Mouse (Mus musculus) midbrain, embryonic 10.5 days (tissue): ENCODE measurements around the gene Ppp2r1b. TPM values are rescaled to one million over a fixed set of nuclear protein-coding genes. Genes with fewer than 3 reads are reported as not detected.

Experiments used
- DNase-seq: peaks from one replicate; pipeline ENCODE4 v3.0.0-alpha.2; 2017; ENCODE audit warnings: low spot score
- H3K27ac ChIP-seq: fragments of 300-500 bp; sonication (generic); replicated peaks from 2 replicates; pipeline ENCODE4 v1.5.1; 2016; ENCODE audit warnings: mild to moderate bottlenecking
- H3K27me3 ChIP-seq: fragments of 300-500 bp; sonication (generic); 2 replicates; pipeline ENCODE4 v1.6.1; 2016; ENCODE audit warnings: low read depth, mild to moderate bottlenecking; ENCODE audit not compliant: poor library complexity, severe bottlenecking
- H3K36me3 ChIP-seq: fragments of 300-500 bp; sonication (generic); 2 replicates; pipeline ENCODE4 v1.6.1; 2016; ENCODE audit warnings: mild to moderate bottlenecking, moderate library complexity
- H3K4me1 ChIP-seq: fragments of 300-500 bp; sonication (generic); 2 replicates; pipeline ENCODE4 v1.6.1; 2016
- H3K4me3 ChIP-seq: fragments of 300-500 bp; sonication (generic); 2 replicates; pipeline ENCODE4 v1.5.1; 2016; ENCODE audit warnings: mild to moderate bottlenecking, moderate library complexity
- H3K9me3 ChIP-seq: fragments of 300-500 bp; sonication (generic); replicated peaks from 2 replicates; pipeline ENCODE4 v1.6.1; 2016; ENCODE audit warnings: mild to moderate bottlenecking
- WGBS: fragments of 180-500 bp; shearing (Covaris S2); methylation state at CpG from one replicate; pipeline ENCODE4 v1.1.7; 2016; 5-methylcytosine and 5-hydroxymethylcytosine counted together
- polyA plus RNA-seq: library from polyadenylated mRNA; unstranded; fragments of >200 nt; fragmentation: Nextera tagmentation; extraction: Ambion mirVana; gene quantifications from 2 replicates; pipeline ENCODE4 v1.2.1, GENCODE M21; 2016

Ppp2r1b gene
- polyA plus RNA-seq, 1 experiment from 2014 or later: 160 TPM

DNA sequence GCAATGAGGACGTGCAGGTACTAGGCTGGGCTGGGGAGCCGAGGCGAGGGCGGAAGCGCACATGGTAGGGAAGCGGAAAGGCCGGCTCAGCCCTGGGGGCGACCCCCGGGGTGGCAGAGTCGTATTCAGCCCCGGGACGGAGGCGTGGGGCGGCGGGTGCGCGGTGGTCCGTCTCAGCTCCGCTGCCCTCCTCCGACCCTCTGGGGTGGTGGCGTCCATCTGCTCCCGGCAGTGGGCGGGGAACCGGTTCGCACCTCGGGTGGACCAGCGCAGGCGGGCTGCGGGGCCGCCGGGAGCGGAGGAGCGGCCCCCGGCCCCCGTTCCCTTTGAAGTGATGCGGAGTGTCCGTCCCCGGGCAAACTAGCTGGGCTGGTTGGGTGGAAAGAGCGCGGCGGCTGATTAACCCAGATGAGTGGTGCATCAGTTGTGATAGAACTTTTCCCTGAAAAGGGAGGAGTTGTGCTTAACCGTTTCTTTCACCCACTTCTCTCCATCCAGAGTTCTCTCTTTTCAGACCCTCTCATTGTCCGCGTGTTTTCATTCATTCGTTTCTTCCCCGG, 12.1 kb downstream of the Ppp2r1b start:
- peaks cover 36% of the 10 kb centered on the region for H3K36me3 ChIP-seq
- peak overlapping the region; percentile 94 for H3K4me3 ChIP-seq
- no peaks in the 10 kb centered on the region for H3K27me3 ChIP-seq
- H3K4me1 ChIP-seq: peaks cover 36% of the 10 kb centered on the region
- WGBS: under 1% methylated on average over 44 of the region's 46 CpGs
- H3K27ac ChIP-seq: peak overlapping the region; percentile 92
- no peak for DNase-seq
- no peaks in the 10 kb centered on the region for H3K9me3 ChIP-seq

DNA sequence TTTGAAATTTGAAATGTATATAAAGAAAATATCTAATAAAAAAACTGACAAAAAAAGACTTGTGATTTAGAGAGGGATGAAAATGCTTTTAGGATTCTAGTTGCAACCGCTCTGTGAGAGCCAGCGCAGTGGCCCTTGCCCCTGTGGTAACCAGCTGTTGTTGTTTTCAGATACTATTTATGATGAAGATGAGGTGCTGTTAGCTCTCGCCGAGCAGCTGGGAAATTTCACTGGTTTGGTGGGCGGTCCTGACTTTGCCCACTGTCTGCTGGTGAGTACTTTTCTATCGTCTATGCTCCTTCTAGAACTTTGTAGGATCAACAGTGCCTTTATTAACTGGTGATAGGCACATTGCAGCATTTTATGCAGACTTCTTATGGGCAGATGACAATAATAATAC, 13.6 kb downstream of the Ppp2r1b start:
- peaks cover 27% of the 10 kb centered on the region for H3K4me1 ChIP-seq
- H3K27me3 ChIP-seq: no peaks in the 10 kb centered on the region
- no peaks in the 10 kb centered on the region for H3K9me3 ChIP-seq
- 91% methylated on average over 6 of the region's 6 CpGs for WGBS
- H3K36me3 ChIP-seq: peaks cover 51% of the 10 kb centered on the region
- no peak overlapping the region for H3K4me3 ChIP-seq
- H3K27ac ChIP-seq: no peak overlapping the region
- no peak for DNase-seq

DNA sequence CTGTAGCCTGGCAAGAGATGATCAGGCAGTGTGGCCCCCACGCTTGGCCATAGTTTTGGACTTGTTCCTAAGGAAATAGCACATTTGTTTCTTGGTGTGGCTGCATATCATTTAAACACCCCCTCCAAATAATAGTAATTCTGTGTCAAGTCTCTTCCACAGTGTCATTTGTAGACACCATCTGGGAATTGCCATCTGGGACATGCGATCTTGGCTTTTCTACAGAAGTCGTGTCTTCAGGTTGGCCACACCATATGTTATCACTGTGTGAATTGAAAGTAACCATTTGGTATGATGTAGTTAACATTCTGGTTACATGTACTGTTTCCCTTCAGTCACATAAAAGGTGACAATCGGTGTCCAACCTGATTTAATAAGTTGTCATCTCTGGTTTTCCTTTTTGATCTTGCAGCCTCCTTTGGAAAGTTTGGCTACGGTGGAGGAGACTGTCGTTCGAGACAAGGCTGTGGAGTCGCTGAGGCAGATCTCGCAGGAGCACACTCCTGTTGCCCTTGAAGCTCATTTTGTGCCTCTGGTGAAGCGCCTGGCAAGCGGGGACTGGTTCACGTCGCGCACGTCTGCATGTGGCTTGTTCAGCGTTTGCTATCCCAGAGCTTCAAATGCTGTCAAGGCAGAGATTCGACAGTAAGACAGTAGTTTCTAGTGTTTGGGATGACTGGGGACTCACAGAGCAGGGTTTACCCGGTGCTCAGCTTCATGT, 16.2 kb downstream of the Ppp2r1b start:
- Histone ChIP-seq H3K4me1 (peaks cover 13% of the 10 kb centered on the region), H3K27ac (no peak overlapping the region), H3K9me3 (no peaks in the 10 kb centered on the region), H3K27me3 (no peaks in the 10 kb centered on the region), H3K4me3 (no peak overlapping the region), H3K36me3 (peaks cover 75% of the 10 kb centered on the region)
- no peak for DNase-seq
- 95% methylated on average over 18 of the region's 18 CpGs for WGBS

DNA sequence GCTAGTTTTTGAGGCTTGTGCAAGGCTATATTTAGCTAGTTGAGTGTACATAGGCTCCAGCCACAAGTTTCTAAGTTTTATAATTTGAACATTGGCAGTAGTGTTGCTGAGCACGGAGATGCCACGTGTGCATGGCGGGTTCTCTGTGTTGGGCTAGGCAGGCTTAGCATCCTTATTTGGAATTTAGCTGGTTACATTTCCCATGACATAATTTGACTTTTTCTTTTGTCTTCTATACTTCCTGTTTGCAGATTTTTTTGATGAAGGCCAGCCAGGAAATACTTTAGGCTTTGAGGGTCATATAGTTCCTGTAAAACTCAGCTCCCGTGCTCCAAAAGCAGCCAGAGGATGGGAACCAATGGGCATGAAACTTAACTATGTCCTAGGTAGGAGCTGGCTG, 18.7 kb downstream of the Ppp2r1b start:
- no peak overlapping the region for H3K27ac ChIP-seq
- H3K9me3 ChIP-seq: no peaks in the 10 kb centered on the region
- H3K36me3 ChIP-seq: peaks cover 98% of the 10 kb centered on the region
- no peaks in the 10 kb centered on the region for H3K27me3 ChIP-seq
- DNase-seq: no peak
- no peak overlapping the region for H3K4me3 ChIP-seq
- 96% methylated on average over 4 of the region's 4 CpGs for WGBS
- H3K4me1 ChIP-seq: no peaks in the 10 kb centered on the region

DNA sequence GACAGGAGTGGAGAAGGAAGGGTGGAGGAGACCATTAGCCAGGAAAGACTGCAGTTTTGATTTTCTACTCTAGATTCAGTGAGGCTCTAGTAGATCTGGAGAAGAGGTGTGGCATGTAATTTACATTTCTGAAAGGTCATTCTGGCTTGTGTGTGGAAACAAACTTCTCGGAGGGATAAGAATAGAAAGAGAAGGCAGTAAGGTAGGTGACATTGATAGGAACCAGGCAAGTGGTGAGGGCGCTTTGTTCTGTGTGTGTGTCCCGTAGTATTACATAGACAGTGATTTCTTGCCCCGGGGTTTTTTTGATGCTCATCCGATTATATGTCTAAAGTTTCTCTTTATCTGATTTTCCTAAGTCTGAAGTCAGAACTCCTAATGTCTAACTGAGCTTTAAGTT, 19.8 kb downstream of the Ppp2r1b start:
- DNase-seq: no peak
- WGBS: 92% methylated on average over 5 of the region's 5 CpGs
- no peaks in the 10 kb centered on the region for H3K4me1 ChIP-seq
- H3K4me3 ChIP-seq: no peak overlapping the region
- no peaks in the 10 kb centered on the region for H3K9me3 ChIP-seq
- H3K27ac ChIP-seq: no peak overlapping the region
- no peaks in the 10 kb centered on the region for H3K27me3 ChIP-seq
- H3K36me3 ChIP-seq: peaks cover 97% of the 10 kb centered on the region

DNA sequence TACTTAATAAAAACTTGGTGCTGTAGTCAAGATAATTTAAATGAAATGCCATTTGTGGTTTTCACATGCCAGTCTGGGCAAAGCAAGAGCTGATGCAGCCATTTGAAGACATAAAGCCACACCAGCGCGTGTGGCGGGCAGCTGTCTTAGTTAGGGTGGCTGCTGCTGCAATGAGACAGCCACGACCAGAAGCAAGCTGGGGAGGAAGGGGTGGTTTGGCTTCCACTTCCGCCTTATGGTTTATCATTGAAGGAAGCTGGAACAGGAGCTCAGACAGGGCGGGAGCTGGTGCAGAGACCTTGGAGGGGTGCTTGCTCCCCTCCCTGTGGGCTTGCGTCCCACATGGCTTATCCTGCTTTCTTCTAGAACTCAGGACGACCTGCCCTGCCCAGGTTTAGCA, 20.7 kb downstream of the Ppp2r1b start:
- WGBS: 87% methylated on average over 8 of the region's 8 CpGs
- H3K4me3 ChIP-seq: no peak overlapping the region
- H3K27ac ChIP-seq: no peak overlapping the region
- no peaks in the 10 kb centered on the region for H3K27me3 ChIP-seq
- H3K9me3 ChIP-seq: no peaks in the 10 kb centered on the region
- peaks cover 97% of the 10 kb centered on the region for H3K36me3 ChIP-seq
- no peaks in the 10 kb centered on the region for H3K4me1 ChIP-seq
- no peak for DNase-seq

DNA sequence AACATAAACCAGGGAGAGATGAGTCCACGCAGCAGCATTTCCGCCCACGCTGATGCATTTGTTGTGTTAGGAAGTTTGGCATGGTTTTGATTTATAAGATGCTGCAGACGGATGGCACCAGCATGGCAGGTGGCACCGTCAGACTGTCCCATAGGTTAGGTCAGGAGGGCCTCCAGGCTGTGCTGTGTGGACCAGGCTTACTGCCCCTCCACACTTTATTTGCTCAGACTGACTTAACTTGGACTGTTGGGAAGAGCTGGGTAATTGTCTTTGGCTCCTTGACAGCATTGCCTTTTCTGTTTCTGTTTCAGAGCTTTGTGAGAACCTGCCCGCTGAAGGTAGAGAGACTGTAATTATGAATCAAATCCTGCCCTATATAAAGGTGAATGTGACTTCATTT, 21.9 kb downstream of the Ppp2r1b start:
- H3K9me3 ChIP-seq: no peaks in the 10 kb centered on the region
- no peak for DNase-seq
- peaks cover 90% of the 10 kb centered on the region for H3K36me3 ChIP-seq
- no peak overlapping the region for H3K4me3 ChIP-seq
- no peaks in the 10 kb centered on the region for H3K4me1 ChIP-seq
- 96% methylated on average over 6 of the region's 6 CpGs for WGBS
- no peaks in the 10 kb centered on the region for H3K27me3 ChIP-seq
- no peak overlapping the region for H3K27ac ChIP-seq

DNA sequence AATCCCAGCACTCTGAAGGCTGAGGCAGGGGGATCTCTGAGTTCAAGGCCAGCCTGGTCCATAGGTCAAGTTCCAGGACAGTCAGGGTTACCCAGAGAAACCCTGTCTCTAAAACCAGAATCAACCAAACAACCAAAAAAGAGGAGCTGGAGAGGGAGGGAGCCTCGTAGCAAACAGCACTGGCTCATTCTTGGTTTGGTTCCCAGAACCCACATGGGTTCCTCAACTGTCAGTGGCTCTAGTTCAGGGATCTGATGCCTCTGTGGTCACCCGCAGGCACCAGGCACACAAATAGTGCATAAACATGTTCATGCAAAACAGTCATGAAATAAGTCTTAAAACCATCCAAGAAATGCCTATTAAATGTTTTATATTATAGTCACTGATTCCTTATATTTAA, 23.1 kb downstream of the Ppp2r1b start:
- H3K36me3 ChIP-seq: peaks cover 90% of the 10 kb centered on the region
- no peak for DNase-seq
- no peaks in the 10 kb centered on the region for H3K4me1 ChIP-seq
- no peak overlapping the region for H3K27ac ChIP-seq
- H3K9me3 ChIP-seq: no peaks in the 10 kb centered on the region
- 94% methylated on average over 2 of the region's 2 CpGs for WGBS
- no peaks in the 10 kb centered on the region for H3K27me3 ChIP-seq
- no peak overlapping the region for H3K4me3 ChIP-seq

DNA sequence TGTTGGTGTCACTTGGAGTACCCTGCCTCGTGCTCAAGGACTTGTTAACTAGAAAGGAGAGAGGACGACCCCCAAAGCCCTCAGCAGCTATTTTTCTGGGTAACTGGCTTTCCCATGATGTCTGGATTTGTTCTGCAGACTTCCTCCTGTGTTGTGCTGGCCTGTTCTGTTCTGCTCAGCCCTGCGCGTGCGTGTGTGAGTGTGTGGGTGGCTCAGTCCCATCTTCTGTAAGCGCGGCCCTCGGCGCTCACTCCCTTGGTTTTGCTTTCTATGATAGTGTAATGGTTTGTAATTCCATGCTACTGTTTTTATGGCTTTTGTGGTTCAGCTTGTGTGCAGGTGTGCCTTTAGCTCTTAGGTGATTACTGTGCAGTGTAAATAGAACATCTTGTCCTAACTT, 28.1 kb downstream of the Ppp2r1b start:
- peaks cover 92% of the 10 kb centered on the region for H3K36me3 ChIP-seq
- H3K4me3 ChIP-seq: no peak overlapping the region
- H3K27ac ChIP-seq: no peak overlapping the region
- H3K9me3 ChIP-seq: no peaks in the 10 kb centered on the region
- 95% methylated on average over 9 of the region's 9 CpGs for WGBS
- no peaks in the 10 kb centered on the region for H3K27me3 ChIP-seq
- H3K4me1 ChIP-seq: no peaks in the 10 kb centered on the region
- DNase-seq: no peak

DNA sequence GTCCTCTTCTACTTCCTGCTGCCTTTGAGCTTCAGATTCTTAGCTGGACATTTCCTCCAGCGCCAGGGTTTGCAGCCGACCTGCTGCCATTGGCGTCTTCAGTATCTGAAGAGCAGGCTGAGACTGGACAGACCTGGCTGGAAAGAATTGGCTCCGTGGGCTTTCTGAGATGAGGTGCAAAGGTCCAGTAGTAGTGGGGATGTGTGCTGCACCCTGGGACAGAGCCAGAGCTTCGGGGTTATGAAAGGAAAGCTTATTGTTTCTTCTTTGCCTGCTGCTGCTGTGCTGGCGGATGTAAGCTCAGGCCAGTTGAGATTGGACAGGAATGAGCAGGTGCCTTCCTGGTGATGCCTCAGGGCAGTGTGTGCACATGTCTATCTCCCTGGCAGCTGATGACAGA, 28.9 kb downstream of the Ppp2r1b start:
- Histone ChIP-seq H3K27ac (no peak overlapping the region), H3K36me3 (peaks cover 92% of the 10 kb centered on the region), H3K9me3 (no peaks in the 10 kb centered on the region), H3K4me3 (no peak overlapping the region), H3K4me1 (no peaks in the 10 kb centered on the region), H3K27me3 (no peaks in the 10 kb centered on the region)
- WGBS: 93% methylated on average over 6 of the region's 6 CpGs
- DNase-seq: no peak

DNA sequence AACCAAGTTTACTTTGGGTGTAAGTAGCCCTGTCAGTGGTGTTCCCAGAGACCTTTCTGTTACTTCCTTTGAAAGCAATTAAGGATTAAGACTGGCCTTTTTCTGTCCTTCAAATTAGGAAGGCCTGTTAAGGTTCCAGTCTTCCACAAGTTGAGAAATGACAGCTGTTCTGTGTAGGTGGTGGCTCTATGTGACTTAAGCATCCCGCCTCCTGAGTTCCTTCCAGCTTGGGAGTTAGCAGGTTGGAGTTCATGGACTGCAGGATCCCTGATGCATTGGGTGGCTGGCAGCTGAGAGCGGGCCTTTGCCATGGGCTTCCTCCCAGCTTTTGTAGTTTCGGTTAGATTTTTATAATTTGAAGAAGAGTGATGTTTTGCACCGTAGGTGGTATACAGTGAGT, 30.4 kb downstream of the Ppp2r1b start:
- H3K4me1 ChIP-seq: no peaks in the 10 kb centered on the region

DNA sequence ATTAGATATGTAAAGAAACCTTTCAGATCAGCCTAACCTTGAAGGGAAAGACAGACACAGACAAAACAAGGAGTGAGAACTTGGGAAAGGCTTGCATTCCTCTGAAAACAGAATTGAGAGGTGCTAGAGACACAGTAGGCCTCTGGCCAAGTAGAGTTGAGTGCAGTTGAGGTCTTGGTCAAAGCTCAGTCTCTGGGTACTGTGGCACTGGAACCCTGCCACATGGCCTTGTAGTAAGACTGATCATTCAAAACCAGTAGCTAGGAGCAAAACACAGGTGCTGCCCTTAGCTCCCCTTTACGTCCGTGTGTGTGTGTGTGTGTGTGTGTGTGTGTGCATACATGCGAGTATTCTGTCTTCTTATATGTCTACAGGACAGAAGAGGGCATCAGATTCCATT, 31.2 kb downstream of the Ppp2r1b start:
- 93% methylated on average over 3 of the region's 3 CpGs for WGBS
- Histone ChIP-seq H3K27ac (no peak overlapping the region), H3K9me3 (no peaks in the 10 kb centered on the region), H3K4me1 (no peaks in the 10 kb centered on the region), H3K27me3 (no peaks in the 10 kb centered on the region), H3K36me3 (peaks cover 93% of the 10 kb centered on the region), H3K4me3 (no peak overlapping the region)
- no peak for DNase-seq

More for the DNA sequence above, 30.4 kb downstream of the Ppp2r1b start:
- H3K9me3 ChIP-seq: no peaks in the 10 kb centered on the region
- no peak for DNase-seq
- H3K27me3 ChIP-seq: no peaks in the 10 kb centered on the region
- H3K4me3 ChIP-seq: no peak overlapping the region
- H3K27ac ChIP-seq: no peak overlapping the region
- 96% methylated on average over 4 of the region's 4 CpGs for WGBS
- peaks cover 93% of the 10 kb centered on the region for H3K36me3 ChIP-seq

DNA sequence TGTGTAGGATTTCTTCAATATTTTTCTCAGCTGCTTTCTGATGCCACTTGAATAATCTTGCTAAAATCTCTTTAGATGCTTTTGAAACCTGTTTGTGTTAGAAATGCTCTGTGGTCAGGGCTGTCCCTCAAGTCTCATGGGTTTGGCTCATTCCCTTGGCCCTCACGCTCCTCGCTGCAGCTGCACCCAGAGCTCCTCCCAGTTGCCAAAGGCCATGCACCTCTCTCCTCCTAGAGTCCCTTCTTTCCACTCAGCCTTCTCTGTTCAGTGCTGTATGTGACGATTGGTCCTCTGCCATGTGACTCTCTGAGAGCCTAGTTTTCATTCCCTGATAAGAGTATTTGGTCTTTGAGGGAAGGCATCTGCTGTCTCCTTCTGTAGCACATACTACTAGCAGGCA, 32.3 kb downstream of the Ppp2r1b start:
- Histone ChIP-seq H3K4me3 (no peak overlapping the region), H3K4me1 (no peaks in the 10 kb centered on the region), H3K27ac (no peak overlapping the region), H3K9me3 (no peaks in the 10 kb centered on the region), H3K36me3 (peaks cover 100% of the 10 kb centered on the region), H3K27me3 (no peaks in the 10 kb centered on the region)
- 88% methylated on average over 3 of the region's 3 CpGs for WGBS
- no peak for DNase-seq
